In genomic region chr7:131785721-131786120, GRCm38 (mm10) we compare ENCODE assay signal across 24 mouse cellular contexts.
DNase-seq lines count a peak whose midpoint lies in the region; ATAC-seq and TF ChIP-seq lines count a peak whose summit lies in the region.
"Had no signal": no experiment of that assay in that cellular context is flagged by ENCODE, and none has a peak within 500 bp of the region (broad histone marks: within the 10 kb centered on the region; RNA-seq: fewer than 3 reads in every experiment).

No protein-coding gene starts in this region.

- peak; percentile 68 for DNase-seq in forebrain, embryonic 14.5 days (ENCODE audit: low spot score)
- peak; percentile 51 for DNase-seq in midbrain, embryonic 14.5 days
- DNase-seq in midbrain, postnatal 0 days (ENCODE audit: low spot score), result no peak
- DNase-seq: adrenal gland, adult 8-10 months; adrenal gland, postnatal 25 days; cerebellum, adult 18-20 months; cerebellum, adult 9-10 months; cerebellum, postnatal 14 days; gastrocnemius, adult 2 months; gastrocnemius, postnatal 14 days; heart, adult 11 months; heart, postnatal 10 days; heart, postnatal 36 days; kidney, adult 11 months had no signal

- no peaks in the 10 kb centered on the region for H3K4me1 ChIP-seq in forebrain, embryonic 14.5 days (ENCODE audit: control insufficient read depth, insufficient read depth, low read length)
- H3K4me1 ChIP-seq in forebrain, embryonic 12.5 days, result peaks cover 11% of the 10 kb centered on the region; the same call in 1 of the 2 replicates
- peaks cover 9% of the 10 kb centered on the region for H3K4me1 ChIP-seq in hindbrain, embryonic 15.5 days (replicated peaks)
- H3K4me1 ChIP-seq in hindbrain, embryonic 13.5 days (replicated peaks), result peaks cover 37% of the 10 kb centered on the region
- H3K4me1 ChIP-seq in midbrain, embryonic 14.5 days (ENCODE audit: control insufficient read depth, insufficient read depth, low read length), result peaks cover 21% of the 10 kb centered on the region
- no peaks in the 10 kb centered on the region; the same call in 1 of the 2 replicates for H3K4me1 ChIP-seq in midbrain, postnatal 0 days (ENCODE audit: insufficient read depth, low read length)
- H3K4me1 ChIP-seq: heart, embryonic 12.5 days; heart, embryonic 15.5 days; intestine, embryonic 15.5 days had no signal

- no peak overlapping the region for H3K4me2 ChIP-seq in forebrain, embryonic 14.5 days (ENCODE audit: low read length)
- H3K4me2 ChIP-seq in forebrain, embryonic 12.5 days, result no peak overlapping the region
- H3K4me2 ChIP-seq in hindbrain, embryonic 15.5 days, result no peak overlapping the region
- H3K4me2 ChIP-seq in hindbrain, embryonic 13.5 days, result no peak overlapping the region
- H3K4me2 ChIP-seq in midbrain, embryonic 14.5 days (ENCODE audit: low read length), result no peak overlapping the region
- no peak overlapping the region for H3K4me2 ChIP-seq in midbrain, postnatal 0 days (ENCODE audit: low read depth, low read length, poor library complexity, severe bottlenecking)
- H3K4me2 ChIP-seq: forebrain, embryonic 15.5 days; heart, embryonic 12.5 days; heart, embryonic 15.5 days; intestine, embryonic 15.5 days had no signal

- no peak overlapping the region for H3K9ac ChIP-seq in forebrain, embryonic 14.5 days (ENCODE audit: low read length)
- no peak overlapping the region for H3K9ac ChIP-seq in forebrain, embryonic 12.5 days
- no peak overlapping the region for H3K9ac ChIP-seq in hindbrain, embryonic 15.5 days
- H3K9ac ChIP-seq in hindbrain, embryonic 13.5 days, result no peak overlapping the region
- no peak overlapping the region for H3K9ac ChIP-seq in midbrain, embryonic 14.5 days (replicated peaks; ENCODE audit: low read length)
- no peak overlapping the region for H3K9ac ChIP-seq in midbrain, postnatal 0 days (replicated peaks; ENCODE audit: low read length, poor library complexity, severe bottlenecking)
- H3K9ac ChIP-seq: forebrain, embryonic 15.5 days; heart, embryonic 12.5 days; heart, embryonic 15.5 days; intestine, embryonic 15.5 days had no signal

- no peak overlapping the region for H3K27ac ChIP-seq in forebrain, embryonic 14.5 days (ENCODE audit: low read depth, low read length)
- no peak overlapping the region for H3K27ac ChIP-seq in forebrain, embryonic 12.5 days
- no peak overlapping the region for H3K27ac ChIP-seq in hindbrain, embryonic 15.5 days (replicated peaks)
- no peak overlapping the region for H3K27ac ChIP-seq in hindbrain, embryonic 13.5 days
- no peak overlapping the region for H3K27ac ChIP-seq in midbrain, embryonic 14.5 days (replicated peaks; ENCODE audit: low read depth, low read length)
- no peak overlapping the region for H3K27ac ChIP-seq in midbrain, postnatal 0 days (ENCODE audit: low read depth, low read length)
- H3K27ac ChIP-seq: forebrain, embryonic 10.5 days; forebrain, embryonic 15.5 days; gastrocnemius, adult 2 months; heart, embryonic 15.5 days; hindbrain, embryonic 10.5 days; intestine, embryonic 15.5 days had no signal

- WGBS in forebrain, embryonic 14.5 days, result 73% methylated on average over 3 of the region's 3 CpGs
- 82% methylated on average over 3 of the region's 3 CpGs for WGBS in forebrain, embryonic 12.5 days
- WGBS in hindbrain, embryonic 15.5 days, result 89% methylated on average over 3 of the region's 3 CpGs
- 89% methylated on average over 3 of the region's 3 CpGs for WGBS in hindbrain, embryonic 13.5 days
- 84% methylated on average over 3 of the region's 3 CpGs for WGBS in midbrain, embryonic 14.5 days
- WGBS in midbrain, postnatal 0 days, result 93% methylated on average over 3 of the region's 3 CpGs

- H3K36me3 ChIP-seq in forebrain, embryonic 14.5 days (ENCODE audit: control insufficient read depth, insufficient read depth, low read length), result no peaks in the 10 kb centered on the region
- H3K36me3 ChIP-seq in forebrain, embryonic 12.5 days (replicated peaks), result no peaks in the 10 kb centered on the region
- H3K36me3 ChIP-seq in hindbrain, embryonic 15.5 days, result no peaks in the 10 kb centered on the region
- H3K36me3 ChIP-seq in hindbrain, embryonic 13.5 days, result no peaks in the 10 kb centered on the region
- no peaks in the 10 kb centered on the region for H3K36me3 ChIP-seq in midbrain, embryonic 14.5 days (ENCODE audit: control insufficient read depth, insufficient read depth, low read length)
- H3K36me3 ChIP-seq in midbrain, postnatal 0 days (ENCODE audit: insufficient read depth, low read length), result no peaks in the 10 kb centered on the region
- H3K36me3 ChIP-seq: forebrain, embryonic 10.5 days; forebrain, embryonic 15.5 days; heart, embryonic 12.5 days; heart, embryonic 15.5 days; hindbrain, embryonic 10.5 days; intestine, embryonic 15.5 days had no signal

- no peaks in the 10 kb centered on the region for H3K9me3 ChIP-seq in forebrain, embryonic 14.5 days (replicated peaks; ENCODE audit: control insufficient read depth, low read length)
- H3K9me3 ChIP-seq in forebrain, embryonic 12.5 days, result no peaks in the 10 kb centered on the region
- H3K9me3 ChIP-seq in hindbrain, embryonic 15.5 days, result no peaks in the 10 kb centered on the region
- H3K9me3 ChIP-seq in hindbrain, embryonic 13.5 days, result no peaks in the 10 kb centered on the region
- no peaks in the 10 kb centered on the region for H3K9me3 ChIP-seq in midbrain, embryonic 14.5 days (ENCODE audit: control insufficient read depth, low read length)
- H3K9me3 ChIP-seq in midbrain, postnatal 0 days (ENCODE audit: low read length), result no peaks in the 10 kb centered on the region
- H3K9me3 ChIP-seq: forebrain, embryonic 10.5 days; forebrain, embryonic 15.5 days; heart, embryonic 12.5 days; heart, embryonic 15.5 days; hindbrain, embryonic 10.5 days; intestine, embryonic 15.5 days had no signal

- no peak for TF ChIP-seq CTCF in midbrain, postnatal 0 days (IDR thresholded peaks at IDR 0.05)

- no peak overlapping the region for H3K4me3 ChIP-seq in forebrain, embryonic 14.5 days (ENCODE audit: low read depth, low read length)
- H3K4me3 ChIP-seq in forebrain, embryonic 12.5 days (replicated peaks), result no peak overlapping the region
- H3K4me3 ChIP-seq in hindbrain, embryonic 15.5 days, result no peak overlapping the region
- H3K4me3 ChIP-seq in hindbrain, embryonic 13.5 days, result no peak overlapping the region
- H3K4me3 ChIP-seq in midbrain, embryonic 14.5 days (replicated peaks; ENCODE audit: low read depth, low read length), result no peak overlapping the region
- H3K4me3 ChIP-seq in midbrain, postnatal 0 days (ENCODE audit: low read depth, low read length), result no peak overlapping the region
- H3K4me3 ChIP-seq: forebrain, embryonic 10.5 days; forebrain, embryonic 15.5 days; gastrocnemius, adult 2 months; heart, embryonic 12.5 days; heart, embryonic 15.5 days; hindbrain, embryonic 10.5 days; intestine, embryonic 15.5 days had no signal

- peak; percentile 40; the same call in 1 of the 2 replicates for ATAC-seq in forebrain, embryonic 14.5 days
- ATAC-seq in forebrain, embryonic 12.5 days (ENCODE audit: low FRiP score), result no peak
- 0 out of 2 replicates have a peak, but pooled peaks have one; percentile 29 for ATAC-seq in hindbrain, embryonic 15.5 days (ENCODE audit: low FRiP score, low read depth)
- ATAC-seq in hindbrain, embryonic 13.5 days (ENCODE audit: low FRiP score), result no peak
- no peak for ATAC-seq in midbrain, embryonic 14.5 days (ENCODE audit: low FRiP score, low TSS enrichment)
- ATAC-seq in midbrain, postnatal 0 days (ENCODE audit: low FRiP score), result no peak
- ATAC-seq: activated CD4-positive, CD25-positive, alpha-beta regulatory T cell, adult 4 months; forebrain, embryonic 15.5 days; intestine, embryonic 15.5 days had no signal

- peaks cover 55% of the 10 kb centered on the region for H3K27me3 ChIP-seq in forebrain, embryonic 14.5 days (replicated peaks; ENCODE audit: control insufficient read depth, insufficient read depth, low read length)
- peaks cover 90% of the 10 kb centered on the region for H3K27me3 ChIP-seq in forebrain, embryonic 12.5 days
- H3K27me3 ChIP-seq in hindbrain, embryonic 15.5 days, result 0 out of 2 replicates have a peak, but pooled peaks cover 6% of the 10 kb centered on the region
- H3K27me3 ChIP-seq in hindbrain, embryonic 13.5 days, result peaks cover 38% of the 10 kb centered on the region
- 0 out of 2 replicates have a peak, but pooled peaks cover 3% of the 10 kb centered on the region for H3K27me3 ChIP-seq in midbrain, embryonic 14.5 days (ENCODE audit: control insufficient read depth, insufficient read depth, low read length)
- H3K27me3 ChIP-seq in midbrain, postnatal 0 days (ENCODE audit: insufficient read depth, low read length), result no peaks in the 10 kb centered on the region
- H3K27me3 ChIP-seq: heart, embryonic 15.5 days; intestine, embryonic 15.5 days had no signal

Comparison
In these comparisons a context has a peak if more than half of its experiments do, and no peak if none do; other contexts are left out.
1. ATAC-seq: peak in forebrain, embryonic 14.5 days (single experiment) and hindbrain, embryonic 15.5 days (single experiment); none in forebrain, embryonic 12.5 days (single experiment), hindbrain, embryonic 13.5 days (single experiment), midbrain, embryonic 14.5 days (single experiment) and midbrain, postnatal 0 days (single experiment).